Mouse (Mus musculus) testis, postnatal 14 days (tissue): ENCODE data around the gene Tgif2.
"Not testable (repeated sequence)": the region's sequence is repeated elsewhere in the genome, so short reads cannot be mapped to it uniquely, and the experiment has no call there.

Experiments
- DNase-seq: peaks from one replicate; pipeline ENCODE4 v3.0.0; 2021; ENCODE audit warnings: low spot score

The Tgif2 gene

GRCm38 (mm10) chr2:156839319-156840191, at the start of gene Tgif2:
Gene Tgif2 (plus strand): TSS chr2:156840007.
- DNase-seq: peak; percentile 88

- DNase-seq: no peak
These were observed 41.3 kb upstream of the Tgif2 start for GRCm38 (mm10) chr2:156798516-156798915.

- no peak for DNase-seq
These were observed 38.8 kb upstream of the Tgif2 start for GRCm38 (mm10) chr2:156801045-156801444.

- not testable (repeated sequence) for DNase-seq
These were observed 37.7 kb upstream of the Tgif2 start for GRCm38 (mm10) chr2:156802116-156802515.

GRCm38 (mm10) chr2:156803698-156804372, 36.0 kb upstream of the Tgif2 start:
- no peak for DNase-seq

- DNase-seq: no peak
These were observed 35.2 kb upstream of the Tgif2 start for GRCm38 (mm10) chr2:156804589-156804988.

GRCm38 (mm10) chr2:156806886-156807285, 32.9 kb upstream of the Tgif2 start:
- no peak for DNase-seq

GRCm38 (mm10) chr2:156809579-156809978, 30.2 kb upstream of the Tgif2 start:
- DNase-seq: peak; percentile 62

- DNase-seq: no peak
These were observed 29.1 kb upstream of the Tgif2 start for GRCm38 (mm10) chr2:156810716-156811115.

GRCm38 (mm10) chr2:156811556-156811955, 28.3 kb upstream of the Tgif2 start:
- no peak for DNase-seq

- no peak for DNase-seq
These were observed 25.4 kb upstream of the Tgif2 start for GRCm38 (mm10) chr2:156814344-156814801.

GRCm38 (mm10) chr2:156814893-156815292, 24.9 kb upstream of the Tgif2 start:
- no peak for DNase-seq

GRCm38 (mm10) chr2:156815412-156815811, 24.4 kb upstream of the Tgif2 start:
- DNase-seq: no peak

- DNase-seq: no peak
These were observed 23.7 kb upstream of the Tgif2 start for GRCm38 (mm10) chr2:156816116-156816515.

- not testable (repeated sequence) for DNase-seq
These were observed 14.7 kb upstream of the Tgif2 start for GRCm38 (mm10) chr2:156825128-156825527.

- DNase-seq: no peak
These were observed 5.5 kb upstream of the Tgif2 start for GRCm38 (mm10) chr2:156834336-156834735.

GRCm38 (mm10) chr2:156838839-156839238, 968 bp upstream of the Tgif2 start:
- no peak for DNase-seq

GRCm38 (mm10) chr2:156840301-156841027, 657 bp downstream of the Tgif2 start:
- DNase-seq: peak; percentile 48

GRCm38 (mm10) chr2:156841028-156841840, 1.4 kb downstream of the Tgif2 start:
- DNase-seq: peak; percentile 82

GRCm38 (mm10) chr2:156841841-156842706, 2.3 kb downstream of the Tgif2 start:
- peak; percentile 73 for DNase-seq

- DNase-seq: no peak
These were observed 2.9 kb downstream of the Tgif2 start for GRCm38 (mm10) chr2:156842711-156843110.
